Mouse (Mus musculus): ENCODE results near the gene Dzank1. TPM values are rescaled to one million over a fixed set of nuclear protein-coding genes. Genes with fewer than 3 reads are reported as not detected.

The Dzank1 gene
- polyA plus RNA-seq, 1 experiment from 2014 or later, result 1.5 TPM

DNA sequence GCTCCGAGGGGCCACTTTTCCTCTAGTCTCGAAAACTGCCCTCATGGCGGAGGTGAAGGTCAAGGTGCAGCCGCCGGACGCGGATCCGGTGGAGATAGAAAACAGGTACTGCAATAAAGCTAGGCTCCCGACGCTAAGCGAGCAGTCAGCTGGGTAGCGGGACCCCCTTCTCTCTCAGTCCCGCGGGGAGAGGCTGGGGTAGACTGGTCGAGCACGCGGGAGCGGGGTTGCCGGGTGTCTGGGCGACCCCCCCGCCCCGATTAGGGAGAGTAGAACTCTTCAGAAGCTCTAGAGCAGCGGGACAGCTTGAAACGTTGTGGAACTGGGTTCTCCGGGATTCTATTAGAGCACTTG is 584 bp upstream of the Dzank1 start:
- peak overlapping the region; percentile 96 for H3K4me3 ChIP-seq (replicated peaks)
- H3K4me2 ChIP-seq (replicated peaks), result peak overlapping the region; percentile 91
- 0 out of 2 replicates have a peak, but pooled peaks cover 3% of the 10 kb centered on the region for H3K27me3 ChIP-seq (replicated peaks)
- peaks cover 7% of the 10 kb centered on the region for H3K4me1 ChIP-seq (replicated peaks)
- 0 out of 2 replicates have a peak, but pooled peaks cover 3% of the 10 kb centered on the region for H3K36me3 ChIP-seq
- H3K9me3 ChIP-seq, result no peaks in the 10 kb centered on the region
- WGBS, result under 1% methylated on average over 25 of the region's 25 CpGs
- peak overlapping the region; percentile 94 for H3K27ac ChIP-seq
- H3K9ac ChIP-seq, result peak overlapping the region; percentile 93
- ATAC-seq, result peak; percentile 66

DNA sequence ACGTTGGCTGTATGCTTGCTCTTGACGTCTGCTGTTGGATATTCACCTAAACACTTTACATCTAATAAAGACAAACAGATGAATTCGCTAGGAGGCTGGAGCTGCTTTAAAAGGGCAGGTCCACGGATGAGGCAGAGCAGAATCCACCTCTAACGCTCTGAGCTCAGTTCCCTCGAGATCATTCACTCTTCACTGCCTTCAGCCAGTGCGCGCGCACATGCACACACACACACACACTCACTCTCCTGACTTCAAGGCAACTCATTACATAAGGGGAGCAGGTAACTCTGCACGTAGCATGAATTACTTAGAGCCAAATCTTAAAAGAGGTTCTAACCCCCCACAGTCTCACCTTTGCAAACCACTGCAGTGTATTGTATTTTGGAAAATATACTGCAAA is 1.4 kb downstream of the Dzank1 start:
- ATAC-seq, result no peak
- WGBS, result 58% methylated on average over 10 of the region's 10 CpGs

DNA sequence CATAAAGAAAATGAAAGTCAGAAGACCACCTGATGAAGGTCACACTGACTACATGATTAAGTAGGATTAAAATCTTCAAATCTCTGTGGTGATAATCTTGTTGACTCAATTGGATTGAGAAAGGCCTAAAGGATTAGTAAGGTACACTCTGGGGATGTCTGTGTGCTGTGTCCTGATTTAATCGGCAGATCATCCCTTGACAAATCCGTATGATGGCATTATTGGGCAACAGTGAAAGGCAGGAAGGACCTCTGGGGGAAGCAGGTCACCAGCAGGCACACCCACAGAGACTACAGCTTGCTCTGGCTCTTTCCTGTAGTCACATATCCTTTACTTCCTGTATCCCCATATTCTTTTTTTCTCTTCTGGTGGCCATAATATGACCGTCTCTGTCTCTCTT is 7.4 kb downstream of the Dzank1 start:
- Histone ChIP-seq H3K27me3 (replicated peaks) (no peaks in the 10 kb centered on the region), H3K9ac (no peak overlapping the region), H3K4me3 (replicated peaks) (no peak overlapping the region), H3K9me3 (no peaks in the 10 kb centered on the region), H3K36me3 (no peaks in the 10 kb centered on the region), H3K4me1 (replicated peaks) (no peaks in the 10 kb centered on the region), H3K4me2 (replicated peaks) (no peak overlapping the region), H3K27ac (no peak overlapping the region)
- ATAC-seq, result no peak
- 62% methylated on average over 3 of the region's 3 CpGs for WGBS

More for the DNA sequence above, 1.4 kb downstream of the Dzank1 start:
- H3K9ac ChIP-seq, result no peak overlapping the region
- H3K27ac ChIP-seq, result no peak overlapping the region
- no peaks in the 10 kb centered on the region for H3K36me3 ChIP-seq
- H3K4me2 ChIP-seq (replicated peaks), result no peak overlapping the region
- peaks cover 7% of the 10 kb centered on the region for H3K4me1 ChIP-seq (replicated peaks)
- no peak overlapping the region for H3K4me3 ChIP-seq (replicated peaks)
- no peaks in the 10 kb centered on the region for H3K9me3 ChIP-seq
- 0 out of 2 replicates have a peak, but pooled peaks cover 3% of the 10 kb centered on the region for H3K27me3 ChIP-seq (replicated peaks)

DNA sequence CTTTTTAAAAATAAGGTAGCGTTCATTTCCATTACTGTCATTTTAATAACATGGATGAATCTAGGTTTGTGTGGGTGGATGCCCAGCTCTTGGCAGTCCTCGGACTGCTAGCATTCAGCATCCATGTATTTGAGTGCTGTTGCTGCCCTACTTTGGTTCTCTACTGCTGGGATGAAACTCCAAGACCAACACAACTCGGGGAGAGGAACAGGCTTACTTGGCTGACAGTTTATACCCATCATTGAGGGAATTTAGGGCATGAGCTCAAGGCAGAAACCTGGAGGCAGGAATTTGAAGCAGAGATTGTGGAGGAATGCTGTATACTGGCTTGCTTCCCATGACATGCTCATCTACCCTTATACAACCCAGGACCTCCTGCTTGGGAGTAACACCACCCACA is 12.6 kb downstream of the Dzank1 start:
- H3K4me3 ChIP-seq (replicated peaks), result no peak overlapping the region
- no peak overlapping the region for H3K4me2 ChIP-seq (replicated peaks)
- no peaks in the 10 kb centered on the region for H3K36me3 ChIP-seq
- no peaks in the 10 kb centered on the region for H3K9me3 ChIP-seq
- WGBS, result 80% methylated on average over 3 of the region's 3 CpGs
- no peaks in the 10 kb centered on the region for H3K27me3 ChIP-seq (replicated peaks)
- no peaks in the 10 kb centered on the region for H3K4me1 ChIP-seq (replicated peaks)
- no peak for ATAC-seq
- H3K9ac ChIP-seq, result no peak overlapping the region
- H3K27ac ChIP-seq, result no peak overlapping the region

DNA sequence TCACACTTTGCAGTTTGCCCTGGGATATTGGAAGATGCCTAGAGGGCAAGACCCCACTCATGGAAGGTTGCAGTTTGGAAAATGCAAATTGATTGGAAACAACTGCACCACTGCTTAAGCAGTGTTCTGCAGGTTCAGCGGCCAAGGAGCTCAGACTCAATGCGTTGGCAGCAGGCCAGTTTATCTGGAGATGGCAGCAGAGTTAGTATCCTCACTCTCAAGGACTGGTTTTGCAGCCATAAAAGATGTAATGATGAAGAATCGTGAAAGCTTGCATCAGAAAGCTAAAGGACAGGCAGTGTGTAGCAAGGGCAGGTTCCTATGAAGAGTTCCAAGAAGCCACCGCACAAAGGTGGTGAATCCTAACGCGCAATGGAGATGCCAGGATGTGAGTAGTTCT is 25.1 kb downstream of the Dzank1 start:
- H3K4me3 ChIP-seq (replicated peaks), result no peak overlapping the region
- H3K9ac ChIP-seq, result no peak overlapping the region
- H3K36me3 ChIP-seq, result no peaks in the 10 kb centered on the region
- H3K27ac ChIP-seq, result no peak overlapping the region
- H3K4me1 ChIP-seq (replicated peaks), result no peaks in the 10 kb centered on the region
- H3K9me3 ChIP-seq, result no peaks in the 10 kb centered on the region
- 84% methylated on average over 6 of the region's 6 CpGs for WGBS
- no peaks in the 10 kb centered on the region for H3K27me3 ChIP-seq (replicated peaks)
- no peak for ATAC-seq
- no peak overlapping the region for H3K4me2 ChIP-seq (replicated peaks)

DNA sequence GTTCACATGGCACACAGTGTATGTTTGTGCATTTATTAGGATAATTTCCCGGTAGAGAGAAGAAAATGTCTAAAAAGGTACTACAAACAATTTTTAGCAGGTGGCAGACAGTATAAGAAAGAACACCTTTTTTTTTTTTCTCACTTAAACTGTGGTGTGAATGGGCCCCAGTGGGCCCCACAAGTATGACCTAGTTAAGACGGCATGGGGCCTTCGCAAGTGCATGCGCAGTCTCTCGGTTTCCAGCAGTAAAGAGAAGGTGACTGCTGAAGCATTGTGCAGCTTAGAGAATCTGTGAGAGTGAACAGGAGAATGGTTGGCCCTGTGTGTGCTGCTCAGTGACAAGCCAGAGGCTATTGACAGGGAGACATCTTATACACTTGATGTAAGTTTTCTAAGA is 37.9 kb downstream of the Dzank1 start:
- Histone ChIP-seq H3K36me3 (no peaks in the 10 kb centered on the region), H3K4me2 (replicated peaks) (no peak overlapping the region), H3K27ac (no peak overlapping the region), H3K9me3 (no peaks in the 10 kb centered on the region), H3K27me3 (replicated peaks) (no peaks in the 10 kb centered on the region), H3K9ac (no peak overlapping the region), H3K4me3 (replicated peaks) (no peak overlapping the region), H3K4me1 (replicated peaks) (no peaks in the 10 kb centered on the region)
- 89% methylated on average over 5 of the region's 5 CpGs for WGBS
- ATAC-seq, result no peak

DNA sequence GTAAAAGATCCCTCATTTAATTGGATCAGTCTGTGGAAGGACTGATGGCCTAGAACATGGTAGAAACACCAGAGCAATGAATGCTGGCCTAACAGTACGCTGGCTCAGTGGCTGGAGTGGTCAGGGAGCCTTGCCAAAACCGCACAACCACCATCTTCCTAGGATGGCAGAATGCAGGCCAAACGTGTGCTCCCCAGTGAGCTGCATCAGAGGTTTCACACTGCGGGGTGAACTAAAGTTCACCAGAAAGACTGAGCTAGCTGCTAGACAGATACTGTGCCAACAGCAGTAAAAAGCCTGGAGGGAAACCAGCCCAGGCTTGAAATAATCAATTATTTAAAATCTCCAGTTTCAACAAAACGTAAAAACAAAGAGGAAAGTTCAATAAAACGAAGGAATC is 39.7 kb downstream of the Dzank1 start:
- H3K27me3 ChIP-seq (replicated peaks), result no peaks in the 10 kb centered on the region
- WGBS, result 48% methylated on average over 6 of the region's 6 CpGs
- no peaks in the 10 kb centered on the region for H3K9me3 ChIP-seq
- no peak overlapping the region for H3K9ac ChIP-seq
- no peak overlapping the region for H3K4me2 ChIP-seq (replicated peaks)
- no peak overlapping the region for H3K4me3 ChIP-seq (replicated peaks)
- no peaks in the 10 kb centered on the region for H3K4me1 ChIP-seq (replicated peaks)
- no peaks in the 10 kb centered on the region for H3K36me3 ChIP-seq
- no peak overlapping the region for H3K27ac ChIP-seq
- ATAC-seq, result no peak

DNA sequence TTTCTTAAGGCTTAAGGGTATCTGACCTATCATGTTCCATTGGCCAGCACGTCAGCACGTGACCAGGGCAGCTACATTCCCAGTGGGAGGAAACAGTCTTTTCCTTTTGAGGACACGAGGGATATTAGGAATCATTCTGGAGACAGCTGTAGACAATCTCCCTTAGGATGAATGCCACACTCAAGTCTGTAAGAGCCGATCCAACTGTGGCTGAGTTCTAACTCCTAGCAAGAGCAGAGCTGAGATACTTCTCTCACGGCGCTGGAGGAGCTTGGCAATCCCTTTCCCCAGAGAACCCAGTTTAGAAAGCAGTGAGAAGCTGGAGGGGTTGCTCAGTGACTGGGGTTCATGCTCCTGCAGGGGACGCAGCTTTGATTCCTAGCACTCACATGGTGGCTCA is 41.8 kb downstream of the Dzank1 start:
- Histone ChIP-seq H3K4me2 (replicated peaks) (no peak overlapping the region), H3K9me3 (no peaks in the 10 kb centered on the region), H3K9ac (no peak overlapping the region), H3K4me3 (replicated peaks) (no peak overlapping the region), H3K4me1 (replicated peaks) (no peaks in the 10 kb centered on the region), H3K27ac (no peak overlapping the region), H3K36me3 (no peaks in the 10 kb centered on the region), H3K27me3 (replicated peaks) (no peaks in the 10 kb centered on the region)
- WGBS, result 78% methylated on average over 7 of the region's 7 CpGs
- no peak for ATAC-seq

DNA sequence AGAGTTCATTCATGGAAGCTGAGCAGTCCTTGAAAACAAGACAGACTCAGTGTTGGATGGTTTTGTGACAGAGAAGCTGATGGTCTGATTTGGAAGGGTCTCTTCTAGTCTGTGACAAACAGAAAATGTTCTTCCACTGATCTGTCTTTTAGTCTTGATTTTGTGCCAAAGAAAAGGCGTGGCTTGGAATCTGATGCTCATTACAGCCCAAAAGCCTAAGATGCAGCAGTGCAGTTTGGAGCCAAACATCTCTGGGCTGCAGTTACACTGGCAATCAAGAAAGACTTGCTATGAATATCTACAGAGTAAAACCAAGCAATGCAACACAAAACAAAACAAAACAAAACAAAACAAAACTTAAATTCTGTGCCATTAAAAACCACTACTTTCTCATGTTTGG is 43.1 kb downstream of the Dzank1 start:
- H3K4me1 ChIP-seq (replicated peaks), result no peaks in the 10 kb centered on the region
- no peak overlapping the region for H3K27ac ChIP-seq
- H3K4me3 ChIP-seq (replicated peaks), result no peak overlapping the region
- no peaks in the 10 kb centered on the region for H3K27me3 ChIP-seq (replicated peaks)
- WGBS, result 52% methylated on average over 1 of the region's 1 CpGs
- H3K9ac ChIP-seq, result no peak overlapping the region
- no peaks in the 10 kb centered on the region for H3K9me3 ChIP-seq
- ATAC-seq, result no peak
- no peak overlapping the region for H3K4me2 ChIP-seq (replicated peaks)
- no peaks in the 10 kb centered on the region for H3K36me3 ChIP-seq

DNA sequence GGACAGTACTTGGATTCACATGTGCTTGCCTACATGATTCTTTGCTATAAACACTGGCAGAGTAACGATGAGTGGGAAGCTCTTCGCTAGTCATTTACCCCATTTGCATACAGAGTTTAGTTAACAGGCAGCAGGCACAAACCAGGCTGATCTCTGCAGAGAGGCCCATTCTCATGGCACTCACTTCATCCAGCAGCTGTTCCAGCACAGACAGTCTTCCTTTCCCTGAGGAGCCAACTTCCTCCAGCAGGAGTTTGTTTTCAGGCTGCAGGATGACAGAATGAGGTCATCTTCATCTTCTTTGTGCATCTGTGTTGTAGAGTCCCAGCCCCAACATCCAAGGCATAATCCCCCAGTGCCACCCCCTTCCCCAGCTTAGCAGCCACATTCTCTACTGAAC is 47.8 kb downstream of the Dzank1 start:
- no peak for ATAC-seq
- WGBS, result 64% methylated on average over 2 of the region's 2 CpGs
- Histone ChIP-seq H3K4me2 (replicated peaks) (no peak overlapping the region), H3K9me3 (no peaks in the 10 kb centered on the region), H3K4me1 (replicated peaks) (no peaks in the 10 kb centered on the region), H3K27ac (no peak overlapping the region), H3K36me3 (no peaks in the 10 kb centered on the region), H3K9ac (no peak overlapping the region), H3K4me3 (replicated peaks) (no peak overlapping the region), H3K27me3 (replicated peaks) (no peaks in the 10 kb centered on the region)

DNA sequence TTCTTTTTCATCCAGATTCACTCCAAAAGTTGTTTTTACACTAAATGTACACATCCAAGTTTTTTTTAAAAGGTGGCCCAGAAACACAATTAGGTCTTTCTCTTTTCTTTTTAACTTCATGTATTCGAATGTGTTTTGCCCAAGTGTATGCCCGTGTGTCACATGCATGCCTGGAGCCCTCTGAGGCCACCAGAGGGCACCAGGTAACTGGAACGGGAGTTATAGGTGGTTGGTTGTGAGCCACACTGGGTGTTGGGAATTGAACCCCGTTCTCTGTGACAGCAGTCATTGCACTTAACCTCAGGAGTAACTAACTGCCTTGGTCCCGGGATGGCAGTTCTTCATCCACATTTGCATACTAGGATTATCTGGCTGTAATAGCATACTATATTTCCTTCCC is 60.0 kb downstream of the Dzank1 start:
- WGBS, result 75% methylated on average over 5 of the region's 5 CpGs
- Histone ChIP-seq H3K9ac (no peak overlapping the region), H3K4me2 (replicated peaks) (no peak overlapping the region), H3K27ac (no peak overlapping the region), H3K4me1 (replicated peaks) (no peaks in the 10 kb centered on the region), H3K9me3 (no peaks in the 10 kb centered on the region), H3K4me3 (replicated peaks) (no peak overlapping the region), H3K36me3 (no peaks in the 10 kb centered on the region), H3K27me3 (replicated peaks) (no peaks in the 10 kb centered on the region)
- ATAC-seq, result no peak

DNA sequence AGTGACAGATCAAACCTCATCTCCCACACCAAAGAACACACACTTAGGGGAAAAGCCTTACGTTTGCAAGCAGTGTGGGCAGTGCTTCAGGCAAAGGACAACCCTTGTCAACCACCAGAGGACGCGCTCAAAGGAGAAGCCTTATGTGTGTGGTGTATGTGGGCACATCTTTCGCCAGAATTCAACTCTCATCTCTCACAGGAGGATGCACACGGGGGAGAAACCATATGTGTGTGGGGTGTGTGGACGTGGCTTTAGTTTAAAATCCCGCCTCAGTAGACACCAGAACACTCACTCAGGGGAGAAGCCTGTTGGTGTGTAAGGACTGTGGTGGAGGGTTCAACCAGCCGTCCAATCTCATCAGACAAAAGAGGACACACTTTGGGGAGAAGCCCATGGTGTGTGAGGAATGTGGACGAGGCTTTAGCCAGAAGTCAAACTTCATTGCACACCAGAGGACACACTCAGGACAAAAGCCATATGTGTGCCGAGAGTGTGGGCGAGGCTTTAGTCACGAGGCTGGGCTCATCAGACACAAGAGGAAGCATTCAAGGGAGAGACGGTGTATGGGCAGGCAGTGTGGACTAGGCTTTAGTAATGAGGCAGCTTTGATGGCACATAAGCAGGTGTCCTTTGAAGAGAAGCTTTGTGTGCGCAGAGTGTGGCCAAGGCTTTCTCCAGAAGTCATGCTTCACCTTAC is 61.2 kb downstream of the Dzank1 start:
- H3K9ac ChIP-seq, result no peak overlapping the region
- H3K4me1 ChIP-seq (replicated peaks), result no peaks in the 10 kb centered on the region
- no peaks in the 10 kb centered on the region for H3K36me3 ChIP-seq
- no peak for ATAC-seq
- WGBS, result 78% methylated on average over 14 of the region's 14 CpGs
- no peak overlapping the region for H3K27ac ChIP-seq
- H3K4me3 ChIP-seq (replicated peaks), result no peak overlapping the region
- H3K4me2 ChIP-seq (replicated peaks), result no peak overlapping the region
- no peaks in the 10 kb centered on the region for H3K9me3 ChIP-seq
- H3K27me3 ChIP-seq (replicated peaks), result no peaks in the 10 kb centered on the region

Data from intestine, embryonic 15.5 days (tissue).